Mouse (Mus musculus) stomach, embryonic 14.5 days (tissue): ENCODE results near the gene Med16. TPM values are rescaled to one million over a fixed set of nuclear protein-coding genes. Genes with fewer than 3 reads are reported as not detected.

Experiments used
- ATAC-seq: fragments of 200-750 bp; cut with Nextera tagmentation; 2 replicates; pipeline ENCODE4 v1.8.0; 2017; ENCODE audit warnings: low read depth, moderate TSS enrichment; ENCODE audit not compliant: insufficient number of reproducible peaks, insufficient read depth, low FRiP score
- H3K27ac ChIP-seq: fragments of 300-500 bp; sonication (generic); 2 replicates; pipeline ENCODE4 v1.5.1; 2014; ENCODE audit warnings: mild to moderate bottlenecking, low read length, moderate library complexity, mixed read lengths
- H3K27me3 ChIP-seq: fragments of 300-500 bp; sonication (generic); 2 replicates; pipeline ENCODE4 v1.6.1; 2014; ENCODE audit warnings: low read length, control low read depth, mixed read lengths; ENCODE audit not compliant: control insufficient read depth, insufficient read depth
- H3K36me3 ChIP-seq: fragments of 300-500 bp; sonication (generic); 2 replicates; pipeline ENCODE4 v1.6.1; 2014; ENCODE audit warnings: mild to moderate bottlenecking, control low read depth, low read length, moderate library complexity, mixed read lengths; ENCODE audit not compliant: control insufficient read depth, insufficient read depth
- H3K4me1 ChIP-seq: fragments of 300-500 bp; sonication (generic); 2 replicates; pipeline ENCODE4 v1.6.1; 2014; ENCODE audit warnings: low read length, control low read depth, mixed read lengths; ENCODE audit not compliant: control insufficient read depth, insufficient read depth
- H3K4me2 ChIP-seq: fragments of 300-500 bp; sonication (generic); replicated peaks from 2 replicates; pipeline ENCODE4 v1.6.1; 2014; ENCODE audit warnings: low read depth, low read length, control low read depth
- H3K4me3 ChIP-seq: fragments of 300-500 bp; sonication (generic); 2 replicates; pipeline ENCODE4 v1.5.1; 2014; ENCODE audit warnings: low read depth, low read length, control low read depth
- H3K9ac ChIP-seq: fragments of 300-500 bp; sonication (generic); replicated peaks from 2 replicates; pipeline ENCODE4 v1.6.1; 2014; ENCODE audit warnings: low read depth, mild to moderate bottlenecking, control low read depth, low read length, moderate library complexity, mixed read lengths
- H3K9me3 ChIP-seq: fragments of 300-500 bp; sonication (generic); 2 replicates; pipeline ENCODE4 v1.6.1; 2016; ENCODE audit warnings: low read depth, low read length, control low read depth; ENCODE audit not compliant: control insufficient read depth
- WGBS: fragments of 180-500 bp; shearing (Covaris S2); extraction: QIAGEN DNeasy Blood & Tissue Kit; methylation state at CpG from one replicate; pipeline ENCODE4 v1.1.7; 2014; 5-methylcytosine and 5-hydroxymethylcytosine counted together
- polyA plus RNA-seq: library from polyadenylated mRNA; unstranded; fragments of >200 nt; fragmentation: Nextera tagmentation; extraction: Ambion mirVana; gene quantifications from 2 replicates; pipeline ENCODE4 v1.2.1, GENCODE M21; 2014

Med16 gene
- polyA plus RNA-seq, 1 experiment from 2014 or later: 43.4 TPM

- Histone ChIP-seq H3K27ac (peak within 1 kb of the TSS; percentile 58), H3K27me3 (no peaks in the 10 kb centered on the region), H3K36me3 (no peaks in the 10 kb centered on the region), H3K4me1 (peaks cover 20% of the 10 kb centered on the region), H3K4me2 (peak within 1 kb of the TSS; percentile 92), H3K9me3 (no peaks in the 10 kb centered on the region), H3K9ac (peak within 1 kb of the TSS; percentile 82), H3K4me3 (peak within 1 kb of the TSS; percentile 76)
- peak; percentile 77; the same call in 1 of the 2 replicates for ATAC-seq
- WGBS: under 1% methylated on average over 40 of the region's 57 CpGs
These were observed 34.3 kb downstream of the Med16 start, which contains the start of the genes Prtn3 and Plppr3 for GRCm38 (mm10) chr10:79874290-79874862. Gene Prtn3, plus strand, starts transcription at chr10:79874476. Gene Plppr3, minus strand, starts transcription at chr10:79874634.

- 1% methylated on average over 26 of the region's 26 CpGs for WGBS
- ATAC-seq: no peak
- Histone ChIP-seq H3K9me3 (no peaks in the 10 kb centered on the region), H3K9ac (peak overlapping the region; percentile 82), H3K27me3 (no peaks in the 10 kb centered on the region), H3K4me3 (peak overlapping the region; percentile 76), H3K27ac (peak overlapping the region; percentile 58; the same call in 1 of the 2 replicates), H3K36me3 (no peaks in the 10 kb centered on the region), H3K4me2 (peak overlapping the region; percentile 92), H3K4me1 (peaks cover 18% of the 10 kb centered on the region)
These were observed 34.9 kb downstream of the Med16 start for GRCm38 (mm10) chr10:79873715-79874289.

GRCm38 (mm10) chr10:79873313-79873712, 35.4 kb downstream of the Med16 start:
- H3K4me2 ChIP-seq: peak overlapping the region; percentile 92
- H3K36me3 ChIP-seq: no peaks in the 10 kb centered on the region
- ATAC-seq: no peak

GRCm38 (mm10) chr10:79872862-79873261, 35.9 kb downstream of the Med16 start:
- WGBS: 55% methylated on average over 3 of the region's 3 CpGs
- H3K4me1 ChIP-seq: peaks cover 18% of the 10 kb centered on the region
- H3K36me3 ChIP-seq: no peaks in the 10 kb centered on the region
- H3K9ac ChIP-seq: 0 out of 2 replicates have a peak overlapping the region, but pooled peaks have one; percentile 82
- peak overlapping the region; percentile 76; the same call in 1 of the 2 replicates for H3K4me3 ChIP-seq
- peak overlapping the region; percentile 92 for H3K4me2 ChIP-seq
- no peak overlapping the region for H3K27ac ChIP-seq
- H3K9me3 ChIP-seq: no peaks in the 10 kb centered on the region
- ATAC-seq: no peak
- H3K27me3 ChIP-seq: no peaks in the 10 kb centered on the region

More at GRCm38 (mm10) chr10:79873313-79873712, 35.4 kb downstream of the Med16 start:
- 11% methylated on average over 6 of the region's 6 CpGs for WGBS
- Histone ChIP-seq H3K4me3 (peak overlapping the region; percentile 76), H3K27ac (no peak overlapping the region), H3K27me3 (no peaks in the 10 kb centered on the region), H3K9ac (peak overlapping the region; percentile 82), H3K9me3 (no peaks in the 10 kb centered on the region), H3K4me1 (peaks cover 18% of the 10 kb centered on the region)

- ATAC-seq: no peak
These were observed 36.9 kb downstream of the Med16 start for GRCm38 (mm10) chr10:79871845-79872244.

GRCm38 (mm10) chr10:79866601-79867000, 42.1 kb downstream of the Med16 start:
- 75% methylated on average over 11 of the region's 11 CpGs for WGBS
- Histone ChIP-seq H3K4me2 (no peak overlapping the region), H3K9me3 (no peaks in the 10 kb centered on the region), H3K36me3 (peaks cover 45% of the 10 kb centered on the region), H3K4me1 (0 out of 2 replicates have a peak, but pooled peaks cover 2% of the 10 kb centered on the region), H3K27ac (no peak overlapping the region), H3K4me3 (no peak overlapping the region), H3K27me3 (no peaks in the 10 kb centered on the region), H3K9ac (no peak overlapping the region)
- ATAC-seq: no peak

More at GRCm38 (mm10) chr10:79871845-79872244, 36.9 kb downstream of the Med16 start:
- Histone ChIP-seq H3K27me3 (no peaks in the 10 kb centered on the region), H3K4me2 (no peak overlapping the region), H3K4me1 (peaks cover 18% of the 10 kb centered on the region), H3K9ac (no peak overlapping the region), H3K9me3 (no peaks in the 10 kb centered on the region), H3K36me3 (peaks cover 2% of the 10 kb centered on the region; the same call in 1 of the 2 replicates), H3K4me3 (no peak overlapping the region), H3K27ac (no peak overlapping the region)
- WGBS: 92% methylated on average over 8 of the region's 8 CpGs

GRCm38 (mm10) chr10:79865801-79866295, 42.9 kb downstream of the Med16 start:
- H3K4me1 ChIP-seq: 0 out of 2 replicates have a peak, but pooled peaks cover 2% of the 10 kb centered on the region
- H3K4me2 ChIP-seq: no peak overlapping the region
- no peak overlapping the region for H3K27ac ChIP-seq
- ATAC-seq: no peak
- 70% methylated on average over 19 of the region's 19 CpGs for WGBS
- H3K36me3 ChIP-seq: peaks cover 53% of the 10 kb centered on the region
- no peaks in the 10 kb centered on the region for H3K27me3 ChIP-seq
- H3K4me3 ChIP-seq: no peak overlapping the region
- H3K9me3 ChIP-seq: no peaks in the 10 kb centered on the region
- no peak overlapping the region for H3K9ac ChIP-seq

- no peak overlapping the region for H3K9ac ChIP-seq
- H3K4me3 ChIP-seq: no peak overlapping the region
- peak overlapping the region; percentile 21; the same call in 1 of the 2 replicates for H3K27ac ChIP-seq
- 0 out of 2 replicates have a peak, but pooled peaks cover 2% of the 10 kb centered on the region for H3K4me1 ChIP-seq
- peaks cover 59% of the 10 kb centered on the region for H3K36me3 ChIP-seq
- no peaks in the 10 kb centered on the region for H3K27me3 ChIP-seq
- WGBS: 58% methylated on average over 12 of the region's 12 CpGs
- H3K4me2 ChIP-seq: no peak overlapping the region
- ATAC-seq: peak; percentile 19; the same call in 1 of the 2 replicates
- no peaks in the 10 kb centered on the region for H3K9me3 ChIP-seq
These were observed 43.5 kb downstream of the Med16 start for GRCm38 (mm10) chr10:79865189-79865601.
